Mouse (Mus musculus) lung, adult 2 months (tissue): ENCODE measurements around the gene Ankrd28. TPM values are rescaled to one million over a fixed set of nuclear protein-coding genes. Genes with fewer than 3 reads are reported as not detected.
A peak's percentile ranks its signal among the peaks of the same experiment; 100 is the strongest.

Experiments used
- DNase-seq: peaks from one replicate; pipeline ENCODE4 v3.0.0; 2022
- H3K4me1 ChIP-seq: fragments of 200-500 bp; 2 replicates; pipeline ENCODE4 v1.6.1; 2011; ENCODE audit warnings: low read length; ENCODE audit not compliant: control insufficient read depth, insufficient read depth
- H3K4me3 ChIP-seq: fragments of 200-500 bp; replicated peaks from 2 replicates; pipeline ENCODE3; 2011; ENCODE audit warnings: low read depth, mild to moderate bottlenecking, control low read depth, low read length; ENCODE audit errors: extremely low read depth
- CTCF ChIP-seq: fragments of 200-500 bp; IDR thresholded peaks from 2 replicates; pipeline ENCODE4 v1.5.1; 2011; ENCODE audit warnings: mild to moderate bottlenecking, low read length, control low read depth; ENCODE audit not compliant: insufficient read depth
- POLR2A ChIP-seq: fragments of 200-500 bp; IDR thresholded peaks from 2 replicates; pipeline ENCODE4 v1.6.1; 2011; ENCODE audit warnings: low read depth, mild to moderate bottlenecking, control low read depth, low read length, borderline replicate concordance; ENCODE audit errors: extremely low read depth
- WGBS: fragments of 180-500 bp; shearing (Covaris S2); methylation state at CpG from one replicate; pipeline ENCODE4 v1.1.7; 2018; 5-methylcytosine and 5-hydroxymethylcytosine counted together
- polyA plus RNA-seq: library from polyadenylated mRNA; depleted of rRNA; stranded (reverse); fragments of >200 nt; gene quantifications from 2 replicates; pipeline ENCODE4 v1.2.3, GENCODE M21; 2012

Ankrd28 gene
- polyA plus RNA-seq, 1 experiment: 7.2 TPM

- 52% methylated on average over 1 of the region's 1 CpGs for WGBS
- no peak overlapping the region for H3K4me3 ChIP-seq
- DNase-seq: no peak
- H3K4me1 ChIP-seq: no peaks in the 10 kb centered on the region
- TF ChIP-seq CTCF (no peak), POLR2A (no peak)
Measured at GRCm38 (mm10) chr14:31795535-31795934, 34.9 kb downstream of the Ankrd28 start.

GRCm38 (mm10) chr14:31794776-31795126 lies 35.7 kb downstream of the Ankrd28 start:
- WGBS: 27% methylated on average over 1 of the region's 1 CpGs
- TF ChIP-seq POLR2A (no peak), CTCF (no peak)
- no peaks in the 10 kb centered on the region for H3K4me1 ChIP-seq
- DNase-seq: no peak
- no peak overlapping the region for H3K4me3 ChIP-seq

- WGBS: 47% methylated on average over 4 of the region's 4 CpGs
Measured at GRCm38 (mm10) chr14:31793979-31794775, 36.3 kb downstream of the Ankrd28 start.

DNA sequence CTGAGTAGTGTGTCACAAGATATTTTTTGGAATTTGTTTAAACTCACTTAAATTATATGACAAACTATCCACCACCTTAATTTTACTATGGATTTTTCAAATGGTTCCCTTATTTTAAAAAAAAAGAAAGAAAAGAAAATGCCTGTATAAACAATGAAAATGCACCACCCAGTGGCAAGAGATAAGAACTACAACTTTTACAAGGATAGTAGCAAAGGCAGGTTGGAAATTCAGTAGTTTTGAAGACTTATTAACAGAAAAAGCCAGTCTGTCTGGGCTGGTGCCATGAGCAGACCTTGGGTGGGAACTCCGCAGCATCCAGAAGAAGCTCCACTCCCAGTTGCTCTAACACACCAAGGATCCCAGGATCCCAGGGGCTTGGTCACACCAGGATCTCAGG lies 39.7 kb downstream of the Ankrd28 start:
- TF ChIP-seq CTCF (peak; percentile 20; the same call in 1 of the 2 replicates), POLR2A (no peak)
- Histone ChIP-seq H3K4me3 (no peak overlapping the region), H3K4me1 (no peaks in the 10 kb centered on the region)
- no peak for DNase-seq
- WGBS: 48% methylated on average over 1 of the region's 1 CpGs

More at GRCm38 (mm10) chr14:31793979-31794775, 36.3 kb downstream of the Ankrd28 start:
- DNase-seq: no peak
- peak; percentile 24; the same call in 1 of the 2 replicates for TF ChIP-seq CTCF
- no peak for TF ChIP-seq POLR2A
- no peak overlapping the region for H3K4me3 ChIP-seq
- no peaks in the 10 kb centered on the region for H3K4me1 ChIP-seq

DNA sequence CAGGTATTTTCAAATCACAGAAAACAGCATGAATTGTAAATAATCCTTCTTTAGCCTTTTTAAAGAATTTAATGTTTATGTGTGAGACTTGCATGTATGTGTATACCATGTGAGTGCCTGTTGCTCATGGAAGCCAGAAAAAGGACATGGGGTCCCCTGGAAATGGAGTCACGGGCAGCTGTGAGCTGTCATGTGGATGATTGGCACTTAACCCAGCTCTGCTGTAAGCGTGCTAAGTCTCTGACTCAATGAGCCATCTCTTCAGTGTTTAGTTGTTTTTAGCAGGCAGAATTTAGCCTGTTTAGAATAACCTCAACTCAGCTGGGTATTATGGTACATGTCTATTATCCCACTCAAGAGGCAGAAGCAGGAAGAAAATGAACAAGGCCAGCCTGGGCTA lies 43.5 kb downstream of the Ankrd28 start:
- 57% methylated on average over 2 of the region's 2 CpGs for WGBS
- no peaks in the 10 kb centered on the region; the same call in 1 of the 2 replicates for H3K4me1 ChIP-seq
- H3K4me3 ChIP-seq: no peak overlapping the region
- TF ChIP-seq POLR2A: no peak
- no peak for TF ChIP-seq CTCF
- no peak for DNase-seq

DNA sequence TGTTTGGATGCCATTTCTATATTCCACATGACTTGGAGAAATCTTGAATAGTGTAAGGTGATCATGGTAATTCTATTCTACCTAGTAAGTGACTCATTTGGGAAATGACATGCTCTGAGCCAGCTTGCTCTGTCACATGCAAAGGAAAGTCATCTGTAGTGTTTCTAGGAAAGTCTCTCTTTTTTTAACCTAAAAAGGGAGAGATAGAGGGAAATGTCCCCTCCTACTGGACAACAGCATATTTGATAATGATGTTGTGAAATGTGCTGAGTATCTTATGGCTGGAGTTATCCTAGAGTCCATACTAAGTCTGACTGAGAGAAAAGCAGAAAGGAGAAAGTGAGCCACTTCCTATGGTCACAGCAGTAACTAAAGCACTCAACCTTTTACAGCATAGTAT lies 44.8 kb downstream of the Ankrd28 start:
- Histone ChIP-seq H3K4me3 (no peak overlapping the region), H3K4me1 (no peaks in the 10 kb centered on the region; the same call in 1 of the 2 replicates)
- TF ChIP-seq POLR2A (no peak), CTCF (no peak)
- no peak for DNase-seq

DNA sequence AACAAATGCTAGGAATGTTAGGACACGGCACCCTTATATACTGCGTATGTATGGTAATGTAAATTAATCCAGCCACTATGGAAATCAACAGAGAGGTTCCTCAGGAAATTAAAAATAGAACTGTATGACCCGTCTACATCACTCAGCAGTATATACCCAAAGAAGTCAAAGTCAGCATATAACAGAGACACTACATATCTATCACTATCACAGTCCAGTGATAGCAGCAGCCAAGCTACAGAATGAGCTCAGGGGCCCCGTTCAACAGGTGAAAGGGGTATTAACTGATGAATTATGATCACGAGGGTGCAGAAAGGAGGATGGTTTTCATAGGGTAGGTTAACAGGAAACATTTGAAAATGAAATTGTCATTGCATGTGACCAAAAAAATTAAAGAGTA lies 45.5 kb downstream of the Ankrd28 start:
- no peak for TF ChIP-seq POLR2A
- no peak for TF ChIP-seq CTCF
- no peak for DNase-seq
- WGBS: 90% methylated on average over 5 of the region's 5 CpGs
- Histone ChIP-seq H3K4me3 (no peak overlapping the region), H3K4me1 (no peaks in the 10 kb centered on the region; the same call in 1 of the 2 replicates)

- TF ChIP-seq CTCF (no peak), POLR2A (no peak)
- Histone ChIP-seq H3K4me3 (peak overlapping the region; percentile 31), H3K4me1 (no peaks in the 10 kb centered on the region; the same call in 1 of the 2 replicates)
- 8% methylated on average over 11 of the region's 11 CpGs for WGBS
- peak; percentile 37 for DNase-seq
Measured at GRCm38 (mm10) chr14:31781309-31782049, 49.0 kb downstream of the Ankrd28 start.

- DNase-seq: no peak
- Histone ChIP-seq H3K4me1 (no peaks in the 10 kb centered on the region; the same call in 1 of the 2 replicates), H3K4me3 (no peak overlapping the region)
- 67% methylated on average over 11 of the region's 11 CpGs for WGBS
- TF ChIP-seq CTCF (no peak), POLR2A (no peak)
Measured at GRCm38 (mm10) chr14:31780412-31781233, 49.8 kb downstream of the Ankrd28 start.
